Comparison of ENCODE assay signal across 19 mouse cellular contexts in the genomic region with DNA sequence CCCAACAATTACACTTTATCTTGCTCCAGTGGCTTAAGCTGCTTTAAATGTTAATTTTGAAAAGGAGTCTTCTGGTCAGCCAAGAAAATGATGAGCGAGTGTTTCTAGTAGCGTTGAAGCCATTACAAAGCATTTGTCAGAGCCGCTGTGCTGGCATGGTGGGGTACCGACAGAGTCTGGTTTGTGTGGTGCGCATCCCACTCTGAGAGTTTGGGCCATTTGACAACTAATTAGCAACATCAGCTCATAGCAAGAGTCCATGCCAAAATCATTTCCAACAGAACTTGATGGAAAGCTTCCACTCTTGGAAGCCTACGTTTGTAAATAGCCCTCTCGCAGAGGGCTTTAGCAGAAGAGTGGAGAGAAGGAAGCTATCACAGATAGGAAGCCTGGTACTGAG.
DNase-seq lines count a peak whose midpoint lies in the region; ATAC-seq and TF ChIP-seq lines count a peak whose summit lies in the region.
"Had no signal": no experiment of that assay in that cellular context is flagged by ENCODE, and none has a peak within 500 bp of the region (broad histone marks: within the 10 kb centered on the region; RNA-seq: fewer than 3 reads in every experiment).

No protein-coding gene starts in this region.

- no peak for TF ChIP-seq POLR2A in brain, embryonic 14.5 days (IDR thresholded peaks at IDR 0.05; ENCODE audit: borderline replicate concordance, extremely low read depth, insufficient read depth, insufficient read length, poor library complexity, severe bottlenecking)

- no peak overlapping the region for H3K4me3 ChIP-seq in hindbrain, embryonic 16.5 days (ENCODE audit: low read length)
- H3K4me3 ChIP-seq in hindbrain, embryonic 10.5 days: no peak overlapping the region
- H3K4me3 ChIP-seq: embryonic facial prominence, embryonic 13.5 days; forebrain, embryonic 12.5 days; heart, embryonic 10.5 days; intestine, embryonic 15.5 days had no signal

- no peaks in the 10 kb centered on the region for H3K4me1 ChIP-seq in hindbrain, embryonic 16.5 days (ENCODE audit: control insufficient read depth, insufficient read depth, low read depth, low read length)
- no peaks in the 10 kb centered on the region for H3K4me1 ChIP-seq in hindbrain, embryonic 10.5 days (replicated peaks)
- H3K4me1 ChIP-seq: embryonic facial prominence, embryonic 13.5 days; forebrain, embryonic 12.5 days; heart, embryonic 10.5 days; intestine, embryonic 15.5 days had no signal

- no peaks in the 10 kb centered on the region for H3K27me3 ChIP-seq in hindbrain, embryonic 16.5 days (replicated peaks; ENCODE audit: control insufficient read depth, insufficient read depth, low read length)
- H3K27me3 ChIP-seq in hindbrain, embryonic 10.5 days (ENCODE audit: insufficient read depth, poor library complexity, severe bottlenecking): no peaks in the 10 kb centered on the region
- H3K27me3 ChIP-seq: embryonic facial prominence, embryonic 13.5 days; forebrain, embryonic 12.5 days; intestine, embryonic 15.5 days had no signal

- TF ChIP-seq CTCF in brain, embryonic 14.5 days (IDR thresholded peaks at IDR 0.05; ENCODE audit: borderline replicate concordance, extremely low read depth, insufficient read depth, insufficient read length): no peak

- peak; percentile 69; the same call in 1 of the 2 replicates for ATAC-seq in hindbrain, embryonic 16.5 days
- ATAC-seq: forebrain, embryonic 16.5 days; intestine, embryonic 15.5 days had no signal

- DNase-seq in hindbrain, embryonic 10.5 days (ENCODE audit: low spot score): no peak
- peak; percentile 9 to 21 for DNase-seq in layer of hippocampus, postnatal 10 days (ENCODE audit: low spot score in 2 of 2)
- DNase-seq in layer of hippocampus, postnatal 25 days (ENCODE audit: extremely low spot score in 1 of 2, low spot score in 1 of 2): no peak
- peak; percentile 27 for DNase-seq in brain, embryonic 14.5 days (ENCODE audit: low read depth)
- no peak for DNase-seq in lung, postnatal 14 days
- DNase-seq: adrenal gland, adult 2 months; adrenal gland, postnatal 25 days; cerebellum, adult 18-20 months; cerebellum, adult 9-11 months; gastrocnemius, postnatal 10 days; heart, adult 18-20 months; heart, postnatal 10 days; heart, postnatal 4 days had no signal

- H3K36me3 ChIP-seq in hindbrain, embryonic 16.5 days (ENCODE audit: control insufficient read depth, insufficient read depth, low read length): no peaks in the 10 kb centered on the region
- H3K36me3 ChIP-seq in hindbrain, embryonic 10.5 days: no peaks in the 10 kb centered on the region
- H3K36me3 ChIP-seq: embryonic facial prominence, embryonic 13.5 days; forebrain, embryonic 12.5 days; heart, embryonic 10.5 days; intestine, embryonic 15.5 days had no signal

- H3K9ac ChIP-seq in hindbrain, embryonic 16.5 days (ENCODE audit: low read depth, low read length): no peak overlapping the region
- H3K9ac ChIP-seq: embryonic facial prominence, embryonic 13.5 days; forebrain, embryonic 12.5 days; intestine, embryonic 15.5 days had no signal

- H3K4me2 ChIP-seq in hindbrain, embryonic 16.5 days (ENCODE audit: low read length): no peak overlapping the region
- H3K4me2 ChIP-seq: embryonic facial prominence, embryonic 13.5 days; forebrain, embryonic 12.5 days; intestine, embryonic 15.5 days had no signal

- H3K9me3 ChIP-seq in hindbrain, embryonic 16.5 days (ENCODE audit: control insufficient read depth, low read length): no peaks in the 10 kb centered on the region
- no peaks in the 10 kb centered on the region for H3K9me3 ChIP-seq in hindbrain, embryonic 10.5 days
- H3K9me3 ChIP-seq: embryonic facial prominence, embryonic 13.5 days; forebrain, embryonic 12.5 days; heart, embryonic 10.5 days; intestine, embryonic 15.5 days had no signal

- 65% methylated on average over 7 of the region's 7 CpGs for WGBS in hindbrain, embryonic 16.5 days
- WGBS in hindbrain, embryonic 10.5 days: 94% methylated on average over 7 of the region's 7 CpGs

- H3K27ac ChIP-seq in hindbrain, embryonic 16.5 days (ENCODE audit: low read depth, low read length): no peak overlapping the region
- no peak overlapping the region for H3K27ac ChIP-seq in hindbrain, embryonic 10.5 days
- H3K27ac ChIP-seq: embryonic facial prominence, embryonic 13.5 days; forebrain, embryonic 12.5 days; heart, embryonic 10.5 days; intestine, embryonic 15.5 days had no signal

Comparison
In these comparisons a context has a peak if more than half of its experiments do, and no peak if none do; other contexts are left out.
1. DNase-seq: peak in layer of hippocampus, postnatal 10 days (2 of 2) and brain, embryonic 14.5 days (single experiment); none in hindbrain, embryonic 10.5 days (single experiment), layer of hippocampus, postnatal 25 days (0 of 2) and lung, postnatal 14 days (single experiment).